ENCODE assay signal across 8 mouse cellular contexts in genomic region chr3:153655071-153655470, GRCm38 (mm10).
DNase-seq lines count a peak whose midpoint lies in the region; ATAC-seq and TF ChIP-seq lines count a peak whose summit lies in the region.

No protein-coding gene starts in this region.

- 24% methylated on average over 9 of the region's 9 CpGs for WGBS in kidney, adult 2 months
- 26% methylated on average over 9 of the region's 9 CpGs for WGBS in kidney, embryonic 16.5 days
- 19% methylated on average over 9 of the region's 9 CpGs for WGBS in midbrain, postnatal 0 days

- no peaks in the 10 kb centered on the region for H3K27me3 ChIP-seq in kidney, adult 2 months (replicated peaks; ENCODE audit: control insufficient read depth, insufficient read depth, low read length)
- H3K27me3 ChIP-seq in kidney, embryonic 16.5 days (ENCODE audit: insufficient read depth, low read length), result no peaks in the 10 kb centered on the region
- H3K27me3 ChIP-seq in midbrain, postnatal 0 days (ENCODE audit: insufficient read depth, low read length), result no peaks in the 10 kb centered on the region

- intact Hi-C loops in left cerebral cortex, adult 2 months (cut with DNase I), result loop anchor here (2.0 to 10.0 kb wide), 5 partner anchors 153 to 872 kb away; partner anchors contain the start of gene St6galnac5

- peak; percentile 69 for DNase-seq in kidney, adult 2 months
- peak; percentile 22 for DNase-seq in adrenal gland, adult 8-10 months
- DNase-seq in embryo, embryonic 11.5 days (ENCODE audit: low read depth, low spot score), result peak; percentile 74
- DNase-seq in heart, postnatal 4 days, result peak; percentile 75
- peak; percentile 67 to 69 for DNase-seq in left cerebral cortex, adult 2 months (ENCODE audit: extremely low spot score in 1 of 2, low spot score in 2 of 2)
- peak; percentile 92 for DNase-seq in midbrain, postnatal 0 days (ENCODE audit: low spot score)
- peak; percentile 10 to 46 for DNase-seq in thymus, postnatal 10 days (ENCODE audit: low spot score in 2 of 2)

- H3K4me1 ChIP-seq in kidney, adult 2 months (ENCODE audit: control insufficient read depth, insufficient read depth, low read length), result no peaks in the 10 kb centered on the region
- H3K4me1 ChIP-seq in kidney, embryonic 16.5 days (ENCODE audit: insufficient read depth, low read length), result peaks cover 20% of the 10 kb centered on the region
- no peaks in the 10 kb centered on the region; the same call in 1 of the 2 replicates for H3K4me1 ChIP-seq in midbrain, postnatal 0 days (ENCODE audit: insufficient read depth, low read length)

- H3K36me3 ChIP-seq in kidney, adult 2 months (ENCODE audit: control insufficient read depth, insufficient read depth, low read length), result no peaks in the 10 kb centered on the region
- no peaks in the 10 kb centered on the region for H3K36me3 ChIP-seq in kidney, embryonic 16.5 days (ENCODE audit: insufficient read depth, low read length)
- H3K36me3 ChIP-seq in midbrain, postnatal 0 days (ENCODE audit: insufficient read depth, low read length), result no peaks in the 10 kb centered on the region

- H3K9me3 ChIP-seq in kidney, embryonic 16.5 days (ENCODE audit: low read length), result no peaks in the 10 kb centered on the region
- H3K9me3 ChIP-seq in midbrain, postnatal 0 days (ENCODE audit: low read length), result no peaks in the 10 kb centered on the region

- no peak for ATAC-seq in kidney, embryonic 16.5 days (ENCODE audit: low FRiP score, low TSS enrichment)
- ATAC-seq in midbrain, postnatal 0 days (ENCODE audit: low FRiP score), result no peak

- no peak for TF ChIP-seq POLR2A in kidney, adult 2 months (IDR thresholded peaks at IDR 0.05; ENCODE audit: low read depth, low read length)

- H3K4me2 ChIP-seq in kidney, embryonic 16.5 days (replicated peaks; ENCODE audit: low read depth, low read length), result no peak overlapping the region
- no peak overlapping the region for H3K4me2 ChIP-seq in midbrain, postnatal 0 days (ENCODE audit: low read depth, low read length, poor library complexity, severe bottlenecking)

- no peak overlapping the region for H3K27ac ChIP-seq in kidney, adult 2 months (ENCODE audit: insufficient read depth, low read depth, low read length)
- no peak overlapping the region for H3K27ac ChIP-seq in kidney, embryonic 16.5 days (ENCODE audit: low read length)
- H3K27ac ChIP-seq in left cerebral cortex, adult 2 months, result no peak overlapping the region
- H3K27ac ChIP-seq in midbrain, postnatal 0 days (ENCODE audit: low read depth, low read length), result no peak overlapping the region

- H3K4me3 ChIP-seq in kidney, adult 2 months (ENCODE audit: insufficient read depth, low read depth, low read length), result no peak overlapping the region
- no peak overlapping the region for H3K4me3 ChIP-seq in kidney, embryonic 16.5 days (ENCODE audit: low read length)
- H3K4me3 ChIP-seq in left cerebral cortex, adult 2 months, result no peak overlapping the region
- no peak overlapping the region for H3K4me3 ChIP-seq in midbrain, postnatal 0 days (ENCODE audit: low read depth, low read length)

- no peak overlapping the region for H3K9ac ChIP-seq in kidney, embryonic 16.5 days (replicated peaks; ENCODE audit: low read length)
- no peak overlapping the region for H3K9ac ChIP-seq in midbrain, postnatal 0 days (replicated peaks; ENCODE audit: low read length, poor library complexity, severe bottlenecking)

- TF ChIP-seq CTCF in kidney, adult 2 months (conservative IDR thresholded peaks at IDR 0.05; ENCODE audit: insufficient read depth, insufficient read length, low read depth, low read length), result peak; percentile 41
- TF ChIP-seq CTCF in left cerebral cortex, adult 2 months (IDR thresholded peaks at IDR 0.05), result peak; percentile 96
- TF ChIP-seq CTCF in midbrain, postnatal 0 days (IDR thresholded peaks at IDR 0.05), result peak; percentile 95

Comparison
In these comparisons a context has a peak if more than half of its experiments do, and no peak if none do; other contexts are left out.
1. DNase-seq: peak in every context shown above with its lines; median percentile 92 in midbrain, postnatal 0 days; 75 in heart, postnatal 4 days; 74 in embryo, embryonic 11.5 days; 69 in kidney, adult 2 months; 68 in left cerebral cortex, adult 2 months; 28 in thymus, postnatal 10 days; 22 in adrenal gland, adult 8-10 months.
2. CTCF ChIP-seq: peak in every context shown above with its lines; median percentile 96 in left cerebral cortex, adult 2 months; 95 in midbrain, postnatal 0 days; 41 in kidney, adult 2 months.